Mouse (Mus musculus) forebrain, embryonic 12.5 days (tissue): ENCODE results near the gene U2af1l4. TPM values are rescaled to one million over a fixed set of nuclear protein-coding genes. Genes with fewer than 3 reads are reported as not detected.

Source experiments
- ATAC-seq: fragments of 200-750 bp; cut with Nextera tagmentation; 2 replicates; pipeline ENCODE4 v1.8.0; 2017; ENCODE audit warnings: moderate TSS enrichment; ENCODE audit not compliant: low FRiP score
- H3K27ac ChIP-seq: fragments of 300-500 bp; sonication (generic); 2 replicates; pipeline ENCODE4 v1.5.1; 2016; ENCODE audit warnings: mild to moderate bottlenecking
- H3K27me3 ChIP-seq: fragments of 300-500 bp; sonication (generic); 2 replicates; pipeline ENCODE4 v1.6.1; 2016; ENCODE audit warnings: mild to moderate bottlenecking
- H3K36me3 ChIP-seq: fragments of 300-500 bp; sonication (generic); replicated peaks from 2 replicates; pipeline ENCODE4 v1.6.1; 2016; ENCODE audit warnings: mild to moderate bottlenecking
- H3K4me1 ChIP-seq: fragments of 300-500 bp; sonication (generic); 2 replicates; pipeline ENCODE4 v1.6.1; 2016
- H3K4me2 ChIP-seq: fragments of 300-500 bp; sonication (generic); 2 replicates; pipeline ENCODE4 v1.6.1; 2016; ENCODE audit warnings: mild to moderate bottlenecking, moderate library complexity
- H3K4me3 ChIP-seq: fragments of 300-500 bp; sonication (generic); replicated peaks from 2 replicates; pipeline ENCODE4 v1.5.1; 2016; ENCODE audit warnings: mild to moderate bottlenecking
- H3K9ac ChIP-seq: fragments of 300-500 bp; sonication (generic); 2 replicates; pipeline ENCODE4 v1.6.1; 2016; ENCODE audit warnings: mild to moderate bottlenecking
- H3K9me3 ChIP-seq: fragments of 300-500 bp; sonication (generic); 2 replicates; pipeline ENCODE4 v1.6.1; 2016
- whole genome bisulfite sequencing: fragments of 180-500 bp; shearing (Covaris S2); methylation state at CpG from one replicate; pipeline ENCODE4 v1.1.7; 2016; 5-methylcytosine and 5-hydroxymethylcytosine counted together
- polyA plus RNA-seq: library from polyadenylated mRNA; unstranded; fragments of >200 nt; fragmentation: Nextera tagmentation; extraction: Ambion mirVana; gene quantifications from 2 replicates; pipeline ENCODE4 v1.2.1, GENCODE M21; 2016

The U2af1l4 gene
- polyA plus RNA-seq, 1 experiment from 2014 or later: 95.7 TPM

GRCm38 (mm10) chr7:30592772-30593423, 29.8 kb downstream of the U2af1l4 start:
- H3K4me2 ChIP-seq: no peak overlapping the region
- peaks cover 8% of the 10 kb centered on the region for H3K4me1 ChIP-seq
- ATAC-seq: no peak
- H3K9ac ChIP-seq: no peak overlapping the region
- H3K9me3 ChIP-seq: no peaks in the 10 kb centered on the region
- H3K36me3 ChIP-seq: no peaks in the 10 kb centered on the region
- no peaks in the 10 kb centered on the region for H3K27me3 ChIP-seq
- H3K4me3 ChIP-seq: no peak overlapping the region
- 57% methylated on average over 5 of the region's 5 CpGs for WGBS
- no peak overlapping the region for H3K27ac ChIP-seq

GRCm38 (mm10) chr7:30593579-30594509, 30.7 kb downstream of the U2af1l4 start:
- Histone ChIP-seq H3K27me3 (no peaks in the 10 kb centered on the region), H3K9me3 (no peaks in the 10 kb centered on the region), H3K36me3 (no peaks in the 10 kb centered on the region), H3K27ac (no peak overlapping the region), H3K4me1 (peaks cover 8% of the 10 kb centered on the region), H3K4me2 (no peak overlapping the region), H3K4me3 (no peak overlapping the region), H3K9ac (no peak overlapping the region)
- ATAC-seq: no peak
- WGBS: 81% methylated on average over 10 of the region's 10 CpGs

- H3K27ac ChIP-seq: no peak overlapping the region
- H3K36me3 ChIP-seq: no peaks in the 10 kb centered on the region
- no peaks in the 10 kb centered on the region for H3K9me3 ChIP-seq
- H3K4me3 ChIP-seq: no peak overlapping the region
- WGBS: 67% methylated on average over 4 of the region's 4 CpGs
- ATAC-seq: no peak
- H3K9ac ChIP-seq: no peak overlapping the region
- no peak overlapping the region for H3K4me2 ChIP-seq
- no peaks in the 10 kb centered on the region for H3K27me3 ChIP-seq
- peaks cover 10% of the 10 kb centered on the region for H3K4me1 ChIP-seq
These were observed 31.5 kb downstream of the U2af1l4 start for GRCm38 (mm10) chr7:30594510-30595024.

- Histone ChIP-seq H3K27ac (no peak overlapping the region), H3K9me3 (no peaks in the 10 kb centered on the region), H3K36me3 (no peaks in the 10 kb centered on the region), H3K9ac (no peak overlapping the region), H3K27me3 (no peaks in the 10 kb centered on the region), H3K4me3 (no peak overlapping the region), H3K4me1 (peaks cover 11% of the 10 kb centered on the region), H3K4me2 (no peak overlapping the region)
- ATAC-seq: no peak
- 86% methylated on average over 5 of the region's 5 CpGs for WGBS
These were observed 33.0 kb downstream of the U2af1l4 start for GRCm38 (mm10) chr7:30596093-30596492.

GRCm38 (mm10) chr7:30596811-30597210, 33.7 kb downstream of the U2af1l4 start:
- no peak for ATAC-seq
- no peak overlapping the region for H3K4me2 ChIP-seq
- H3K9ac ChIP-seq: no peak overlapping the region
- H3K9me3 ChIP-seq: no peaks in the 10 kb centered on the region
- H3K36me3 ChIP-seq: no peaks in the 10 kb centered on the region
- H3K27ac ChIP-seq: no peak overlapping the region
- H3K4me3 ChIP-seq: no peak overlapping the region
- WGBS: 71% methylated on average over 5 of the region's 5 CpGs
- H3K27me3 ChIP-seq: no peaks in the 10 kb centered on the region
- H3K4me1 ChIP-seq: peaks cover 11% of the 10 kb centered on the region

GRCm38 (mm10) chr7:30598786-30599185, 35.7 kb downstream of the U2af1l4 start, which contains the start of gene Zbtb32:
Gene Zbtb32 (minus strand): TSS chr7:30598909.
- peak within 1 kb of the TSS; percentile 53; the same call in 1 of the 2 replicates for H3K27ac ChIP-seq
- no peaks in the 10 kb centered on the region for H3K36me3 ChIP-seq
- WGBS: 94% methylated on average over 12 of the region's 12 CpGs
- 0 out of 2 replicates have a peak within 1 kb of the TSS, but pooled peaks have one; percentile 13 for H3K4me3 ChIP-seq
- peak within 1 kb of the TSS; percentile 21; the same call in 1 of the 2 replicates for H3K9ac ChIP-seq
- peaks cover 8% of the 10 kb centered on the region for H3K4me1 ChIP-seq
- ATAC-seq: no peak
- H3K27me3 ChIP-seq: no peaks in the 10 kb centered on the region
- peak within 1 kb of the TSS; percentile 40 for H3K4me2 ChIP-seq
- H3K9me3 ChIP-seq: no peaks in the 10 kb centered on the region

- peak; percentile 99 for ATAC-seq
- 2% methylated on average over 16 of the region's 16 CpGs for WGBS
These were observed 36.8 kb downstream of the U2af1l4 start for GRCm38 (mm10) chr7:30599933-30600353.

GRCm38 (mm10) chr7:30600651-30601050, 37.5 kb downstream of the U2af1l4 start:
- ATAC-seq: no peak
- Histone ChIP-seq H3K27ac (0 out of 2 replicates have a peak overlapping the region, but pooled peaks have one; percentile 53), H3K4me1 (peaks cover 8% of the 10 kb centered on the region), H3K4me2 (peak overlapping the region; percentile 40; the same call in 1 of the 2 replicates), H3K4me3 (no peak overlapping the region), H3K36me3 (no peaks in the 10 kb centered on the region), H3K27me3 (no peaks in the 10 kb centered on the region), H3K9ac (no peak overlapping the region), H3K9me3 (no peaks in the 10 kb centered on the region)
- WGBS: 69% methylated on average over 7 of the region's 7 CpGs

More at GRCm38 (mm10) chr7:30599933-30600353, 36.8 kb downstream of the U2af1l4 start:
- Histone ChIP-seq H3K27ac (peak overlapping the region; percentile 53), H3K4me2 (peak overlapping the region; percentile 40), H3K4me1 (peaks cover 8% of the 10 kb centered on the region), H3K9me3 (no peaks in the 10 kb centered on the region), H3K36me3 (no peaks in the 10 kb centered on the region), H3K9ac (peak overlapping the region; percentile 21; the same call in 1 of the 2 replicates), H3K27me3 (no peaks in the 10 kb centered on the region), H3K4me3 (peak overlapping the region; percentile 13; the same call in 1 of the 2 replicates)

GRCm38 (mm10) chr7:30602583-30602982, 39.5 kb downstream of the U2af1l4 start:
- ATAC-seq: no peak
- no peak overlapping the region for H3K9ac ChIP-seq
- H3K27me3 ChIP-seq: no peaks in the 10 kb centered on the region
- WGBS: 68% methylated on average over 3 of the region's 3 CpGs
- H3K9me3 ChIP-seq: no peaks in the 10 kb centered on the region
- no peak overlapping the region for H3K27ac ChIP-seq
- H3K4me2 ChIP-seq: no peak overlapping the region
- no peak overlapping the region for H3K4me3 ChIP-seq
- H3K36me3 ChIP-seq: no peaks in the 10 kb centered on the region
- H3K4me1 ChIP-seq: peaks cover 8% of the 10 kb centered on the region

GRCm38 (mm10) chr7:30604424-30604823, 41.3 kb downstream of the U2af1l4 start:
- H3K4me1 ChIP-seq: peaks cover 8% of the 10 kb centered on the region
- H3K27me3 ChIP-seq: no peaks in the 10 kb centered on the region
- no peak overlapping the region for H3K4me3 ChIP-seq
- H3K4me2 ChIP-seq: no peak overlapping the region
- H3K27ac ChIP-seq: no peak overlapping the region
- ATAC-seq: no peak
- 65% methylated on average over 8 of the region's 8 CpGs for WGBS
- no peaks in the 10 kb centered on the region for H3K9me3 ChIP-seq
- H3K9ac ChIP-seq: no peak overlapping the region
- no peaks in the 10 kb centered on the region for H3K36me3 ChIP-seq

GRCm38 (mm10) chr7:30604944-30605343, 41.8 kb downstream of the U2af1l4 start:
- Histone ChIP-seq H3K9ac (no peak overlapping the region), H3K9me3 (no peaks in the 10 kb centered on the region), H3K4me1 (peaks cover 4% of the 10 kb centered on the region; the same call in 1 of the 2 replicates), H3K27me3 (no peaks in the 10 kb centered on the region), H3K27ac (no peak overlapping the region), H3K4me2 (no peak overlapping the region), H3K4me3 (no peak overlapping the region), H3K36me3 (no peaks in the 10 kb centered on the region)
- no peak for ATAC-seq
- WGBS: 89% methylated on average over 8 of the region's 8 CpGs

GRCm38 (mm10) chr7:30607706-30608309, 44.7 kb downstream of the U2af1l4 start:
- WGBS: 33% methylated on average over 8 of the region's 8 CpGs
- Histone ChIP-seq H3K27ac (no peak overlapping the region), H3K9me3 (no peaks in the 10 kb centered on the region), H3K9ac (no peak overlapping the region), H3K4me2 (no peak overlapping the region), H3K4me3 (no peak overlapping the region), H3K4me1 (no peaks in the 10 kb centered on the region), H3K27me3 (no peaks in the 10 kb centered on the region), H3K36me3 (no peaks in the 10 kb centered on the region)
- ATAC-seq: no peak
